Mouse (Mus musculus) ES-Bruce4 (cell line): Measurements from ENCODE around the gene Psd4. TPM values are rescaled to one million over a fixed set of nuclear protein-coding genes. Genes with fewer than 3 reads are reported as not detected.

Experiments
- H3K27ac ChIP-seq: 2 replicates; pipeline ENCODE4 v1.5.1; 2012; ENCODE audit warnings: low read length, inconsistent platforms; ENCODE audit not compliant: insufficient read depth
- H3K27me3 ChIP-seq: 2 replicates; pipeline ENCODE4 v1.6.1; 2012; ENCODE audit warnings: mild to moderate bottlenecking, low read length, inconsistent platforms; ENCODE audit not compliant: control insufficient read depth, poor library complexity, insufficient read depth, severe bottlenecking
- H3K36me3 ChIP-seq: 2 replicates; pipeline ENCODE4 v1.6.1; 2012; ENCODE audit warnings: inconsistent platforms, mild to moderate bottlenecking, low read length, moderate library complexity; ENCODE audit not compliant: control insufficient read depth, poor library complexity, insufficient read depth, severe bottlenecking
- H3K4me1 ChIP-seq: one replicate; pipeline ENCODE4 v1.8.1; 2011; ENCODE audit warnings: low read length; ENCODE audit not compliant: control insufficient read depth, insufficient read depth
- H3K4me3 ChIP-seq: 2 replicates; pipeline ENCODE4 v1.5.1; 2011; ENCODE audit warnings: low read depth, mild to moderate bottlenecking, low read length
- H3K9ac ChIP-seq: 2 replicates; pipeline ENCODE4 v1.6.1; 2012; ENCODE audit warnings: low read depth, mild to moderate bottlenecking, inconsistent platforms; ENCODE audit not compliant: poor library complexity, severe bottlenecking
- H3K9me3 ChIP-seq: replicated peaks from 2 replicates; pipeline ENCODE4 v1.6.1; 2012; ENCODE audit warnings: mild to moderate bottlenecking, low read length, inconsistent platforms; ENCODE audit not compliant: control insufficient read depth, poor library complexity, insufficient read depth, severe bottlenecking
- CTCF ChIP-seq: IDR thresholded peaks from one replicate; pipeline ENCODE4 v1.8.1; 2011; ENCODE audit warnings: low read depth, low read length
- EP300 ChIP-seq: IDR thresholded peaks from 2 replicates; pipeline ENCODE4 v1.6.1; 2011; ENCODE audit warnings: low read depth, low read length; ENCODE audit not compliant: insufficient read depth
- POLR2A ChIP-seq: IDR thresholded peaks from one replicate; pipeline ENCODE4 v1.8.1; 2011; ENCODE audit warnings: low read length; ENCODE audit not compliant: insufficient read depth
- polyA plus RNA-seq: library from polyadenylated mRNA; stranded (reverse); fragments of >200 nt; gene quantifications from 2 replicates; pipeline ENCODE4 v1.2.4, GENCODE M21; 2011; ENCODE audit warnings: low read depth; ENCODE audit not compliant: missing spikeins, insufficient read depth, insufficient read length

Gene Psd4
- polyA plus RNA-seq, 1 experiment: 3.6 TPM

DNA sequence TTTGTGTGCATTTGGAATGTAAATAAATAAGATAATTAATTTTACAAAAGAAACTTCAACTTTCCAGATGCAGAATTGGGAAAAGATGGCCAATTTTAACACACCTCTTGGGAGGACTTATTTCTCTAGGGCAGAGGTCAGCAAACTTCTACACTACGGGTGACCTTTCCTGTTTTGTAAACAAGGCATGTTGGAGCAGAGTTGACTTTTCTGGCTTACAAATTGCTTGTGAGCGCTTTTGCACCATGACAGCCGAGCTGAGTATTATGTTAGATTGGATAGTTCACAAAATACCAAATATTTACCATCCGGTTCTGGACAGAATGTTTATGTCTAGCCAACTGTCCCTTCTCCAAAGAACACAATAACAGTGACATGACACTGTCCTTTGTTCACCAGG, 22.8 kb upstream of the Psd4 start:
- H3K36me3 ChIP-seq: no peaks in the 10 kb centered on the region
- H3K9me3 ChIP-seq: no peaks in the 10 kb centered on the region
- no peaks in the 10 kb centered on the region for H3K27me3 ChIP-seq
- no peak overlapping the region for H3K4me3 ChIP-seq
- H3K9ac ChIP-seq: no peak overlapping the region
- TF ChIP-seq EP300 (no peak), CTCF (no peak), POLR2A (no peak)
- no peaks in the 10 kb centered on the region for H3K4me1 ChIP-seq
- H3K27ac ChIP-seq: no peak overlapping the region

DNA sequence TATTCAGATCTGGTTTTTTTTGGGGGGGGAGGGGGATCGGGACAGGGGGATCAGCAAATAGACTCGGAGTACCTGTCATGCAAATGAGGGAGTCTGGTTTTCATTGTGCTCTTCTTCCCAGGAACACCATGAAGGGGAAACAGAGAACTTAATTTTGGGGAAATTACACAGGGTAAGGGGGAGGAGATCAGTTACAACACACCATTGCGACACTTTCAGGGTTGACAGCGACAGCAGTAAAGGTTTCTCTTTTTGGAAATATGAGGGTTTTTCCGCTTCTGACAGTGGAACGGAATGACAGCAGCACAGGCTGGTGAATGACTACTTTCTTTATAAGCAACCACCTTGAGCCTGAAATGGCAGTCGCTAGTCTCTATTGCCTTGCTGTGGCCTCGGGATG, 22.3 kb upstream of the Psd4 start:
- no peak overlapping the region for H3K9ac ChIP-seq
- no peaks in the 10 kb centered on the region for H3K36me3 ChIP-seq
- no peak overlapping the region for H3K27ac ChIP-seq
- no peak overlapping the region for H3K4me3 ChIP-seq
- no peaks in the 10 kb centered on the region for H3K27me3 ChIP-seq
- H3K4me1 ChIP-seq: no peaks in the 10 kb centered on the region
- H3K9me3 ChIP-seq: no peaks in the 10 kb centered on the region
- no peak for TF ChIP-seq EP300
- TF ChIP-seq CTCF: no peak
- no peak for TF ChIP-seq POLR2A

DNA sequence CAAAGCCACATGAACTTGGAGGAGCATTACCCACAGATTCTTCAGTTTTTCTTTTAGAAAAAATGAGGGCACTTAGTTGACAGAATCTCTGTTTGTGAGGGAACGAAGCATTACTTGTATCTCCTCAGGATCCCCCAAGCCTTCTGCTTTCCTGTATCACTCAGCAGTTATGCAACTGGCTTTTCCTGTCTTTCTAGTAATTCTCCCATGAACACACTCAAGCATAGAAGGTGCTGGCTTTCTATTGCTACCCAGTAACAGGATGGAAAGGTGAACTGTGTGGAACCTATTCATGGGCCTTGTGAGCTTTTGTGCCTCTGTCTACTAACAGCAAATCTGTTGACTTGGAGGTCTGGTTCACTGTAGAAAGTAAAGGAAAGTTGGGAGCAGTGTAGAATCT, 19.5 kb upstream of the Psd4 start:
- Histone ChIP-seq H3K9me3 (no peaks in the 10 kb centered on the region), H3K27me3 (no peaks in the 10 kb centered on the region; the same call in 1 of the 2 replicates), H3K9ac (no peak overlapping the region), H3K4me1 (no peaks in the 10 kb centered on the region), H3K27ac (no peak overlapping the region), H3K4me3 (no peak overlapping the region), H3K36me3 (no peaks in the 10 kb centered on the region)
- no peak for TF ChIP-seq POLR2A
- no peak for TF ChIP-seq EP300
- no peak for TF ChIP-seq CTCF

DNA sequence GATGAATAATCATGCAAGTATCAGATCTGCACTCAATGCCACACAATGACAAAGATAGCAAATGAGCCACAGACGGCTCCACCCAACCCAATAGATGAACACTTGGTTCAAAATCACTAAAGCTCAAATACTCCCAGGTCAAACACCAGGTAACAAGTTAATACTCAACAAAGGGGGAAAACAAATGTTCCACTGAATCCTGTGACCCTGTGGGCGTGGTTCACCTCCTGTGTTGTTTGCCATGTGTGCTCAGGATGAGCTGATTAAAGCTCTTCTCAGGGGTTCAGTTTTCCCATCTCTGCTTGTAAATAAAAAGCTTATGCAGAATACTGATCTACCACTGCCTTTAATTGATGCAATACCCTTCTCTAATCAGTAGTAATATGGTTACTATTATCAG, 16.2 kb upstream of the Psd4 start:
- no peak overlapping the region for H3K27ac ChIP-seq
- TF ChIP-seq POLR2A: no peak
- no peak overlapping the region for H3K4me3 ChIP-seq
- H3K27me3 ChIP-seq: no peaks in the 10 kb centered on the region; the same call in 1 of the 2 replicates
- H3K4me1 ChIP-seq: no peaks in the 10 kb centered on the region
- no peaks in the 10 kb centered on the region for H3K9me3 ChIP-seq
- H3K36me3 ChIP-seq: no peaks in the 10 kb centered on the region
- no peak overlapping the region for H3K9ac ChIP-seq

DNA sequence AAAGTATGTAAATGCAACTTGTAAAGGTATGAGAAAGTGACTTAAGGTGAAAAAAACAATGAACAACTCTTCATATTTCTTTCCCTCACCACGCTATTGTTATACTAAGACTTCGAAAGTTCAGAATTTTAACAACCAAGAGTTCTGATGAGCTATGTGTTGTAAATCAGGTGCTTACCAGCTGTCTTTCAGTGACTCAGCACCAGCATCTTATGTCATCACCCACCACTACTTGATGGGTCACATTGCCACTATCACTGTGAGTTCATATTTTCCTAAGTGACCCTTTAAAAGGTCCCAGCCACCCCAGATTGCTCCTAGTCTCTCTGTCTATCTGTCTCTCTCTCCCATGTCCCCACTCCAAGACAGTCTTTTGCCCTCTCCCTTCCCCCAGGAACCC, 14.3 kb upstream of the Psd4 start:
- TF ChIP-seq EP300 (no peak), POLR2A (no peak), CTCF (no peak)
- no peak overlapping the region for H3K4me3 ChIP-seq

DNA sequence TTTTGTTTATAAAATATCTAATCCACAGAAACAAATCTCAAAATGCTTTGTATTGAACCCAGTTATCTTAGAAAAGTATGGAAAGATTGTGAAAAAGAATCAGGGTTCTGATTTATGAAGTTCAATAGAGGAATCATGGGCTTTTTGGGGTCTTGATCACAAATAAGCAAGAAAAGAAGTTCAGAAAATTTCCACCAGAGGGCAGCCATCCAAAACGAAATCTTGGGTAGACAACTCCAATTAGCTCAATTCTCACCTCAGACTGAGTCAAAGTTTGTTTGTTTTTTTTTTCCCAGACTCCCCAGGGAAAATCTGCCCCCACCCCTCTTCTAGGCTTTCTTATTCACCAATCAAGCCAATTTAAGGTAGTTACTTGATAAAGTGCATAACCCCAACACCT, 9.7 kb upstream of the Psd4 start:
- Histone ChIP-seq H3K27me3 (no peaks in the 10 kb centered on the region), H3K27ac (no peak overlapping the region)
- TF ChIP-seq EP300 (no peak), POLR2A (no peak), CTCF (no peak)

More for the DNA sequence above, 14.3 kb upstream of the Psd4 start:
- Histone ChIP-seq H3K36me3 (no peaks in the 10 kb centered on the region), H3K9me3 (no peaks in the 10 kb centered on the region), H3K4me1 (no peaks in the 10 kb centered on the region), H3K9ac (no peak overlapping the region), H3K27ac (no peak overlapping the region), H3K27me3 (no peaks in the 10 kb centered on the region; the same call in 1 of the 2 replicates)

More for the DNA sequence above, 9.7 kb upstream of the Psd4 start:
- Histone ChIP-seq H3K4me3 (no peak overlapping the region), H3K9me3 (no peaks in the 10 kb centered on the region), H3K9ac (no peak overlapping the region), H3K4me1 (no peaks in the 10 kb centered on the region), H3K36me3 (no peaks in the 10 kb centered on the region)
